Mouse (Mus musculus) megakaryocyte, embryonic 14.5 days (primary cell): ENCODE results near the gene Lsm12.

Experiments
- FLI1 ChIP-seq: IDR thresholded peaks from 2 replicates; pipeline ENCODE4 v1.6.1; 2012; ENCODE audit warnings: low read length, inconsistent platforms, mixed read lengths
- GATA1 ChIP-seq: IDR thresholded peaks from 3 replicates; pipeline ENCODE4 v1.6.1; 2012; ENCODE audit warnings: mixed read lengths, low read length, inconsistent platforms, borderline replicate concordance

DNA sequence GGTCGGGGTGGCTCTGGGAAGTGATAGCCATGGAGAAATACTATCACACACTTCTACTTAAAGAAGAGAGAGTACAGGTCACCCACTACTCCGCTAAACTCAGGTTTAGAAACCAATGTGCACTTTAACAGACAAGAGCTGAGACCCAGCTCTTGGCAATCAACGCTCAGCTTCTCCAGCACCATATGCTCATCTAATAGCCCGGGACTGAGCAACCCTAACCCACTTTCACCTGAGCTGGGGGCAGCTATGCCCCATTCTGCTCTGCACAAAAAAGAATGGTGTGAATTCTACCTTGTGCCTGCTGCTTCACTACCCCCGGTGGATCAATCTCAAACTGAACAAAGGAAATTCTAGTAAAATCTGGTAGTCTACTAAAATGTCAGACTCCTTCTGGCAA, 17.6 kb downstream of the Lsm12 start:
- no peak for TF ChIP-seq GATA1
- TF ChIP-seq FLI1: no peak
